Mouse (Mus musculus): ENCODE data around the gene Fgd4. TPM values are rescaled to one million over a fixed set of nuclear protein-coding genes. Genes with fewer than 3 reads are reported as not detected.
"Not testable (repeated sequence)": the region's sequence is repeated elsewhere in the genome, so short reads cannot be mapped to it uniquely, and the experiment has no call there.

Gene Fgd4
- polyA plus RNA-seq, 1 experiment from 2014 or later: 6.9 TPM

- no peak overlapping the region for H3K27ac ChIP-seq
- ATAC-seq (ENCODE audit: borderline replicate concordance, extremely low read depth, low FRiP score, low TSS enrichment): no peak
- no peaks in the 10 kb centered on the region for H3K36me3 ChIP-seq
- WGBS: 72% methylated on average over 2 of the region's 2 CpGs
- no peak overlapping the region for H3K9ac ChIP-seq
- H3K9me3 ChIP-seq: no peaks in the 10 kb centered on the region
- no peak overlapping the region for H3K4me2 ChIP-seq
- H3K4me1 ChIP-seq: no peaks in the 10 kb centered on the region
- H3K4me3 ChIP-seq: no peak overlapping the region
- H3K27me3 ChIP-seq: no peaks in the 10 kb centered on the region
Measured at GRCm38 (mm10) chr16:16535232-16535631, 65.1 kb downstream of the Fgd4 start.

GRCm38 (mm10) chr16:16528014-16528413 is 72.3 kb downstream of the Fgd4 start:
- no peak for ATAC-seq (ENCODE audit: borderline replicate concordance, extremely low read depth, low FRiP score, low TSS enrichment)
- Histone ChIP-seq H3K27me3 (no peaks in the 10 kb centered on the region), H3K4me1 (peaks cover 20% of the 10 kb centered on the region), H3K36me3 (no peaks in the 10 kb centered on the region), H3K9ac (no peak overlapping the region), H3K4me2 (no peak overlapping the region), H3K27ac (no peak overlapping the region), H3K4me3 (no peak overlapping the region), H3K9me3 (no peaks in the 10 kb centered on the region)
- WGBS: 67% methylated on average over 3 of the region's 3 CpGs

- H3K4me2 ChIP-seq: peak overlapping the region; percentile 9; the same call in 1 of the 2 replicates
- H3K9me3 ChIP-seq: no peaks in the 10 kb centered on the region
- no peaks in the 10 kb centered on the region for H3K36me3 ChIP-seq
- H3K4me3 ChIP-seq: no peak overlapping the region
- ATAC-seq (ENCODE audit: borderline replicate concordance, extremely low read depth, low FRiP score, low TSS enrichment): peak; percentile 69; the same call in 1 of the 2 replicates
- no peak overlapping the region for H3K9ac ChIP-seq
- peaks cover 20% of the 10 kb centered on the region for H3K4me1 ChIP-seq
- peak overlapping the region; percentile 65; the same call in 1 of the 2 replicates for H3K27ac ChIP-seq
- 25% methylated on average over 8 of the region's 8 CpGs for WGBS
- H3K27me3 ChIP-seq: no peaks in the 10 kb centered on the region
Measured at GRCm38 (mm10) chr16:16527267-16527666, 73.1 kb downstream of the Fgd4 start.

- Histone ChIP-seq H3K4me2 (peak overlapping the region; percentile 27), H3K9me3 (no peaks in the 10 kb centered on the region), H3K36me3 (no peaks in the 10 kb centered on the region), H3K4me1 (peaks cover 20% of the 10 kb centered on the region), H3K27me3 (no peaks in the 10 kb centered on the region), H3K9ac (no peak overlapping the region), H3K27ac (peak overlapping the region; percentile 65), H3K4me3 (no peak overlapping the region)
- WGBS: 13% methylated on average over 6 of the region's 6 CpGs
- no peak for ATAC-seq (ENCODE audit: borderline replicate concordance, extremely low read depth, low FRiP score, low TSS enrichment)
Measured at GRCm38 (mm10) chr16:16526741-16527105, 73.6 kb downstream of the Fgd4 start.

GRCm38 (mm10) chr16:16526097-16526740 is 74.1 kb downstream of the Fgd4 start:
- Histone ChIP-seq H3K9ac (no peak overlapping the region), H3K36me3 (no peaks in the 10 kb centered on the region), H3K27me3 (no peaks in the 10 kb centered on the region), H3K27ac (peak overlapping the region; percentile 65), H3K9me3 (no peaks in the 10 kb centered on the region), H3K4me3 (no peak overlapping the region), H3K4me2 (peak overlapping the region; percentile 27), H3K4me1 (peaks cover 20% of the 10 kb centered on the region)
- ATAC-seq (ENCODE audit: borderline replicate concordance, extremely low read depth, low FRiP score, low TSS enrichment): peak; percentile 31; the same call in 1 of the 2 replicates
- WGBS: 42% methylated on average over 6 of the region's 6 CpGs

GRCm38 (mm10) chr16:16525266-16525904 is 75.0 kb downstream of the Fgd4 start:
- no peak overlapping the region for H3K4me2 ChIP-seq
- no peak overlapping the region for H3K27ac ChIP-seq
- no peaks in the 10 kb centered on the region for H3K36me3 ChIP-seq
- H3K9me3 ChIP-seq: no peaks in the 10 kb centered on the region
- H3K9ac ChIP-seq: no peak overlapping the region
- peaks cover 20% of the 10 kb centered on the region for H3K4me1 ChIP-seq
- ATAC-seq (ENCODE audit: borderline replicate concordance, extremely low read depth, low FRiP score, low TSS enrichment): no peak
- H3K4me3 ChIP-seq: no peak overlapping the region
- no peaks in the 10 kb centered on the region for H3K27me3 ChIP-seq
- 61% methylated on average over 3 of the region's 3 CpGs for WGBS

- no peak overlapping the region for H3K4me3 ChIP-seq
- 86% methylated on average over 2 of the region's 2 CpGs for WGBS
- no peak overlapping the region for H3K4me2 ChIP-seq
- no peak overlapping the region for H3K9ac ChIP-seq
- H3K9me3 ChIP-seq: no peaks in the 10 kb centered on the region
- no peak overlapping the region for H3K27ac ChIP-seq
- peaks cover 20% of the 10 kb centered on the region for H3K4me1 ChIP-seq
- no peaks in the 10 kb centered on the region for H3K27me3 ChIP-seq
- no peak for ATAC-seq (ENCODE audit: borderline replicate concordance, extremely low read depth, low FRiP score, low TSS enrichment)
- no peaks in the 10 kb centered on the region for H3K36me3 ChIP-seq
Measured at GRCm38 (mm10) chr16:16523632-16524031, 76.7 kb downstream of the Fgd4 start.

GRCm38 (mm10) chr16:16522869-16523268 is 77.5 kb downstream of the Fgd4 start:
- not testable (repeated sequence) for H3K9me3 ChIP-seq; H3K36me3 ChIP-seq; H3K27ac ChIP-seq; H3K4me3 ChIP-seq; ATAC-seq (ENCODE audit: borderline replicate concordance, extremely low read depth, low FRiP score, low TSS enrichment); H3K4me2 ChIP-seq; H3K9ac ChIP-seq; H3K27me3 ChIP-seq
- peaks cover 20% of the 10 kb centered on the region for H3K4me1 ChIP-seq
- WGBS: 79% methylated on average over 2 of the region's 2 CpGs

GRCm38 (mm10) chr16:16501491-16501890 is 98.9 kb downstream of the Fgd4 start:
- H3K4me1 ChIP-seq: no peaks in the 10 kb centered on the region
- H3K9ac ChIP-seq: no peak overlapping the region
- H3K27me3 ChIP-seq: no peaks in the 10 kb centered on the region
- no peaks in the 10 kb centered on the region for H3K36me3 ChIP-seq
- 86% methylated on average over 3 of the region's 3 CpGs for WGBS
- no peak overlapping the region for H3K27ac ChIP-seq
- H3K9me3 ChIP-seq: no peaks in the 10 kb centered on the region
- H3K4me3 ChIP-seq: no peak overlapping the region
- ATAC-seq (ENCODE audit: borderline replicate concordance, extremely low read depth, low FRiP score, low TSS enrichment): no peak
- no peak overlapping the region for H3K4me2 ChIP-seq

GRCm38 (mm10) chr16:16500926-16501325 is 99.4 kb downstream of the Fgd4 start:
- Histone ChIP-seq H3K27ac (no peak overlapping the region), H3K9ac (no peak overlapping the region), H3K4me1 (no peaks in the 10 kb centered on the region), H3K9me3 (no peaks in the 10 kb centered on the region), H3K27me3 (no peaks in the 10 kb centered on the region), H3K4me2 (no peak overlapping the region), H3K36me3 (no peaks in the 10 kb centered on the region), H3K4me3 (no peak overlapping the region)
- no peak for ATAC-seq (ENCODE audit: borderline replicate concordance, extremely low read depth, low FRiP score, low TSS enrichment)
- 74% methylated on average over 2 of the region's 2 CpGs for WGBS

- no peaks in the 10 kb centered on the region for H3K9me3 ChIP-seq
- no peaks in the 10 kb centered on the region for H3K36me3 ChIP-seq
- H3K9ac ChIP-seq: no peak overlapping the region
- H3K4me3 ChIP-seq: no peak overlapping the region
- no peak for ATAC-seq (ENCODE audit: borderline replicate concordance, extremely low read depth, low FRiP score, low TSS enrichment)
- H3K27me3 ChIP-seq: no peaks in the 10 kb centered on the region
- H3K27ac ChIP-seq: no peak overlapping the region
- no peaks in the 10 kb centered on the region for H3K4me1 ChIP-seq
- no peak overlapping the region for H3K4me2 ChIP-seq
Measured at GRCm38 (mm10) chr16:16498798-16499197, 101.6 kb downstream of the Fgd4 start.

- no peak overlapping the region for H3K9ac ChIP-seq
- 65% methylated on average over 1 of the region's 1 CpGs for WGBS
- no peak overlapping the region for H3K4me3 ChIP-seq
- no peak overlapping the region for H3K4me2 ChIP-seq
- H3K4me1 ChIP-seq: no peaks in the 10 kb centered on the region
- H3K36me3 ChIP-seq: no peaks in the 10 kb centered on the region
- no peak overlapping the region for H3K27ac ChIP-seq
- no peak for ATAC-seq (ENCODE audit: borderline replicate concordance, extremely low read depth, low FRiP score, low TSS enrichment)
- H3K27me3 ChIP-seq: no peaks in the 10 kb centered on the region
- no peaks in the 10 kb centered on the region for H3K9me3 ChIP-seq
Measured at GRCm38 (mm10) chr16:16485523-16486043, 114.8 kb downstream of the Fgd4 start.

All from lung, embryonic 15.5 days (tissue).